Mouse (Mus musculus) testis, adult 2 months (tissue): Measurements from ENCODE around the gene Fto.

Experiments used
- CTCF ChIP-seq: fragments of 200-500 bp; IDR thresholded peaks from 2 replicates; pipeline ENCODE4 v1.5.1; 2012; ENCODE audit warnings: low read depth, mild to moderate bottlenecking, inconsistent platforms, low read length, moderate library complexity; ENCODE audit not compliant: control insufficient read depth, insufficient read depth, insufficient replicate concordance
- POLR2A ChIP-seq: fragments of 200-500 bp; IDR thresholded peaks from 2 replicates; pipeline ENCODE4 v1.6.1; 2012; ENCODE audit warnings: low read depth, mild to moderate bottlenecking, inconsistent platforms, low read length, moderate library complexity; ENCODE audit not compliant: control insufficient read depth

- TF ChIP-seq POLR2A = no peak
- TF ChIP-seq CTCF = no peak
These were observed 122.7 kb downstream of the Fto start for GRCm38 (mm10) chr8:91436036-91436435.
